Mouse (Mus musculus) thymus, adult 2 months (tissue): ENCODE measurements around the gene Rtkn. TPM values are rescaled to one million over a fixed set of nuclear protein-coding genes. Genes with fewer than 3 reads are reported as not detected.

Experiments used
- DNase-seq: peaks from one replicate; pipeline ENCODE4 v3.0.0; 2021
- H3K27ac ChIP-seq: fragments of 200-500 bp; 2 replicates; pipeline ENCODE4 v1.5.1; 2012; ENCODE audit warnings: low read length, control low read depth; ENCODE audit not compliant: control insufficient read depth, insufficient read depth
- H3K27me3 ChIP-seq: fragments of 200-500 bp; 2 replicates; pipeline ENCODE4 v1.6.1; 2012; ENCODE audit warnings: mild to moderate bottlenecking, low read length, moderate library complexity, mixed read lengths; ENCODE audit not compliant: control insufficient read depth, insufficient read depth
- H3K36me3 ChIP-seq: fragments of 200-500 bp; 2 replicates; pipeline ENCODE4 v1.6.1; 2012; ENCODE audit warnings: mild to moderate bottlenecking, low read length, moderate library complexity; ENCODE audit not compliant: control insufficient read depth, insufficient read depth
- H3K4me1 ChIP-seq: fragments of 200-500 bp; replicated peaks from 2 replicates; pipeline ENCODE4 v1.6.1; 2012; ENCODE audit warnings: low read length; ENCODE audit not compliant: control insufficient read depth, insufficient read depth
- H3K4me3 ChIP-seq: fragments of 200-500 bp; 2 replicates; pipeline ENCODE4 v1.5.1; 2012; ENCODE audit warnings: mild to moderate bottlenecking, low read length, control low read depth, moderate library complexity; ENCODE audit not compliant: control insufficient read depth, insufficient read depth
- CTCF ChIP-seq: fragments of 200-500 bp; IDR thresholded peaks from 2 replicates; pipeline ENCODE4 v1.5.1; 2012; ENCODE audit warnings: mild to moderate bottlenecking, control low read depth, low read length, moderate library complexity, borderline replicate concordance; ENCODE audit not compliant: control insufficient read depth, poor library complexity, insufficient read depth; ENCODE audit errors: extremely low read depth
- POLR2A ChIP-seq: fragments of 200-500 bp; IDR thresholded peaks from 2 replicates; pipeline ENCODE4 v1.6.1; 2012; ENCODE audit warnings: mild to moderate bottlenecking, low read length, control low read depth, moderate library complexity; ENCODE audit not compliant: control insufficient read depth, poor library complexity, insufficient read depth; ENCODE audit errors: extremely low read depth
- WGBS: fragments of 180-500 bp; shearing (Covaris S2); methylation state at CpG from one replicate; pipeline ENCODE4 v1.1.7; 2018; 5-methylcytosine and 5-hydroxymethylcytosine counted together
- polyA plus RNA-seq: library from polyadenylated mRNA; depleted of rRNA; stranded (reverse); fragments of >200 nt; gene quantifications from 2 replicates; pipeline ENCODE4 v1.2.3, GENCODE M21; 2012

The Rtkn gene
- polyA plus RNA-seq, 1 experiment = 40.5 TPM

DNA sequence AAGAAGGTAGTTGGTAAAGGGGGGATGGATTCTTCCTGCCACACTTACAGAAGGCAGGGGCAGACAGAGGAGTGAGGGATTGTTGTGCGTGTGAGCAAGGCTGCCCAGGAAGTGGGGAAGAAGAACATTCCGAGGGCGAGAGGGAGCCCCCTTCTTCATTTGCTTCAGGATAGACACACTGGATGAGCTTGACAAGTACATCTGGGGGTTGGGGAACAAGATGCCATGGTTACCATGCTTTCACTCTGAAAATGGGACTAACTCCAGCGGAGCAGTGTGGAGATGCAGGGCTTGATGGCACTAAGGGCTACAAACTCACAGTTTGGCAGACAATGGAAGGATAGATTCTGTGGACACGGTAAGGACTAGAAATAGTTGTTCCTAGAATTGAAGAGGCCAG lies 35.8 kb downstream of the Rtkn start:
- H3K27ac ChIP-seq = no peak overlapping the region
- no peak for TF ChIP-seq CTCF
- WGBS = 95% methylated on average over 5 of the region's 5 CpGs
- H3K36me3 ChIP-seq = no peaks in the 10 kb centered on the region
- no peak overlapping the region for H3K4me3 ChIP-seq
- H3K4me1 ChIP-seq = no peaks in the 10 kb centered on the region
- DNase-seq = no peak
- no peaks in the 10 kb centered on the region for H3K27me3 ChIP-seq

DNA sequence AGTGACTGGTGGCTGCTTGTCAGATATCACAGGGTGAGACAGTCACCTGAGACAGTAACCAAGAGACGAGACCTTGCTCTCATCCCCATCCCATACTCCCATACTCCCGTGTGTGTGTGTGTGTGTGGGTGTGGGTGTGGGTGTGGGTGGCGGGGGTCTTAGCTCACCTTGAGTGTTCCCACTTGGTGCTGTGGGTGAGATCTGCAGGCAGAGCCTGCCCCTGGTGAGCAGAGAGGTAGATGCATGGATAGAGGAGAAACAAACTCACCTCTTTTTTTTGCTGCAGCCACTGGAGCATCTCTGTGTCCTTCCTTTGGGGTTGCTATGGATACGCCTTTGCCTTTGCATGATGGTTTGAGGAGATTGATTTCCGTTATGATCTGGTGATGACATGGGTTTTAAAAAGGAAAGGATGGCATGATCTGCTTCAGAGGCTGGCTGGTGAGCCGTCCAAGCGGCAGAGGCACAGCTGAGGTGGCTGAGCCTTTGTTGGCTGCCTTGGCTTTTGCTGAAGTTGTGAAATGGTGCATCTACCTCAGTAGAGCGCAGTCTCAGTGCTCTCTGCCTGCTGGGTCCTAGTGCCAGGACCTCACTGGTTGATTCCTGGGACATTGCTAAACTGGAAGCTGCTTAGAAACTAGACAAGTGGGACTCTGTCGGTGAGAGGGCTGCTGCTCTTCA lies 37.1 kb downstream of the Rtkn start:
- no peak overlapping the region for H3K4me3 ChIP-seq
- H3K36me3 ChIP-seq = no peaks in the 10 kb centered on the region
- 90% methylated on average over 9 of the region's 9 CpGs for WGBS
- H3K27me3 ChIP-seq = no peaks in the 10 kb centered on the region
- TF ChIP-seq CTCF (no peak), POLR2A (no peak)
- no peak overlapping the region for H3K27ac ChIP-seq
- DNase-seq = no peak
- H3K4me1 ChIP-seq = no peaks in the 10 kb centered on the region

DNA sequence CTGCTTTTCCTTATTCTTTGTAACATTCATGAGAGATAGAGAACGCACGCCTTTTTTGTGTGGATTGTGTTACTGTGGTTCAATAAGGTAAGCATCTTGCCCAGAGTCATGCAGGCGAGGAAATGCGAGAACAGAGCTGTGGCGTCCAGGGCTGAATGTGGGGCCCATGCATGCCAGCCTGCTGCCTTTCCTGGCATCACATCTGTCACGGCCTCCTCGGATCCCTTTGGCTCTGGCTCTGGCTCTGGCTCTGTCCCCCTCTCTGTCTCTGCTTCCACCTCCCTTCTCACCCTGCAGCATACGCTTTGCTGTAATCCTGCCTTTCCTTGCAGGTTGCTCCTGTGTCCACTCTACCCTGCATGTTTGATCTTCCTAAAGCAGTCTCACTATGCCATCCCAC lies 40.7 kb downstream of the Rtkn start:
- no peak overlapping the region for H3K4me3 ChIP-seq
- TF ChIP-seq POLR2A = no peak
- no peak for TF ChIP-seq CTCF
- 0 out of 2 replicates have a peak, but pooled peaks cover 3% of the 10 kb centered on the region for H3K4me1 ChIP-seq
- WGBS = 95% methylated on average over 8 of the region's 8 CpGs
- H3K36me3 ChIP-seq = no peaks in the 10 kb centered on the region
- no peaks in the 10 kb centered on the region for H3K27me3 ChIP-seq
- DNase-seq = no peak
- no peak overlapping the region for H3K27ac ChIP-seq

DNA sequence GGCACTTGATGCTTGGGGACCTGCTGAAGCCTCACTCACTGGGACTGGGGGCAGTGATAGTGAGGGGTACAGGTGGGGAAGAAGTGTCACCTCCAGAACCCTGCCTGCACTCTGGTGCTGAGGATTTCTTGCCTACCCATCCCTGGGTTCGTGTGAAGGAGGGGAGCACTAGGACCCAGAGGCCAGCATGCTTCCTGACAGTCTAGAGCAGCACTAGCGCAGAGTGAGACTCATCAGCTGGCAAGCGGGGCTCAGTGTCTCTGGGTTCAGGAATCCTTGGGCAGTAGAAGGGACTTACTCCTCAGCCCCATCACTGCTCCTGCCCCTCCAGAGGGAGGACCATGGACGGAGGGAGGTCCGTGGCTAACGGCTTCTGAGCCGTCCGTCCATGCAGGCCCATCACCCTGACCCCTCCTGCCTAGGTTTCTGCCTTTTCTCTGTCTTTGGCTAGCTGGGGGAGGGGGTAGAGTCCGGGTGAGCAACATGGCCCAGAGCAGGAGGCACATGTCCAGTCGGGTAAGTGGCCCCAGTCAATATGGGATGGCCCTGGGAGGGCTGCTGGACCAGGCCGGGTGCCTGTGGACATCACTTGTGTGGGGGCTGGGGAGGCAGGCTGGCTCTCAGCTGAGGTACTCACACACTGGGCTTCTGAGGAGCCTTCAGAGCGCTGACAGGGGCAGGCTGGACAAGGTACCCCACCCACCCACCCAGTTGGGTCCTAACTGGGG lies 44.3 kb downstream of the Rtkn start:
- WGBS = 84% methylated on average over 12 of the region's 12 CpGs
- Histone ChIP-seq H3K4me3 (no peak overlapping the region), H3K36me3 (0 out of 2 replicates have a peak, but pooled peaks cover 4% of the 10 kb centered on the region), H3K27ac (no peak overlapping the region), H3K4me1 (0 out of 2 replicates have a peak, but pooled peaks cover 3% of the 10 kb centered on the region), H3K27me3 (no peaks in the 10 kb centered on the region)
- DNase-seq = no peak
- TF ChIP-seq POLR2A (no peak), CTCF (no peak)

DNA sequence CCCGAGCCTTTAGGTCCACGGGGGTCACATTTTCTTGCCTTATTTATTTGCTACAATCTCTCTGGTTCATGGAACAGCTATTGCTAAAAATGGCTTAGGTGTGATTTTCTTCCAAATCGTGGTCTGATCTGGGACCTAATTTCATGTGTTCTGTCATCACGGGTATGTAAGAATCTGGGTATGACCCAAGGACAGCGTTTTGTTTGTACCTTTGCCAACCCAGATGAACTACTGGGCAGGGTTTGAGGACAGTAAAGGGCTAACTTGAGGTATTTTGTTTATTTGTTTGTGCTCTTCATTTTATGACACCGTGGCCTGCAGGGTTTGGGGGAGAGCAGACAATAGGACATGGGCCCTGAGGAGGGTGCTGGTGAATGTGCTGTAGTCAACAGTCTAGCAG lies 45.3 kb downstream of the Rtkn start:
- H3K4me3 ChIP-seq = no peak overlapping the region
- no peak for TF ChIP-seq CTCF
- no peak for TF ChIP-seq POLR2A
- 93% methylated on average over 6 of the region's 6 CpGs for WGBS
- H3K27me3 ChIP-seq = no peaks in the 10 kb centered on the region
- H3K36me3 ChIP-seq = 0 out of 2 replicates have a peak, but pooled peaks cover 4% of the 10 kb centered on the region
- no peak for DNase-seq
- H3K27ac ChIP-seq = no peak overlapping the region
- H3K4me1 ChIP-seq = peaks cover 4% of the 10 kb centered on the region; the same call in 1 of the 2 replicates

DNA sequence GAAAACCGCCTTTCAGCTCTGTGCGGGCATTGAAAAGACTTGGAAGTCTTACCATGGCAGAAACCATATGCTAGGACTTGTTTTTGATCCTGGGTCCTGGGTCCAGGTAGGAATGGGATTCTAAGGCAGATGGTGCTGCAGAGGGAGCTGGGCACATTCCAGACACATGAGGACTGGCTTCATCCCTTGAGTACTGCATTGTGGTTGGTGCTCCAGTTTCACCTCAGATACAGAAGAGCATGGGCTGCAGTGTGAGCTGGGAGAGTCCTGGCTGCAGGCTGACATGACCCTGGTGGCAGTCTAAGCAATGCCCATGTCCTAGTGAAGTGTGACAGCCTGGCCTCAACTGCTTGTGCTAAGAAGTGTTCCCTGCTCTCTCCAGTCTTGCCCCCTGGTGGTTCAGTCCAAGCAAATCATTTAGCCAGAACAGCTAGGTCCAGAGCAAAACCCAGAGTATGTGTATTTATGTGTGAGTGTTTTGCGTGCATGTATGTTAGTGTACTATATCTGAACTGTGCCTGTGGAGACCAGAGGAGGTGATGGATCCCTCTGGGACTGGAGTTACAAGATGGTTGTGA lies 49.7 kb downstream of the Rtkn start:
- Histone ChIP-seq H3K4me1 (peaks cover 6% of the 10 kb centered on the region), H3K4me3 (no peak overlapping the region), H3K36me3 (peaks cover 7% of the 10 kb centered on the region; the same call in 1 of the 2 replicates), H3K27me3 (no peaks in the 10 kb centered on the region), H3K27ac (no peak overlapping the region)
- no peak for DNase-seq
- 91% methylated on average over 3 of the region's 3 CpGs for WGBS
- no peak for TF ChIP-seq POLR2A
- TF ChIP-seq CTCF = no peak
